Mouse (Mus musculus) lung, embryonic 16.5 days (tissue): ENCODE measurements around the gene Fastk. TPM values are rescaled to one million over a fixed set of nuclear protein-coding genes. Genes with fewer than 3 reads are reported as not detected.

Experiments used
- ATAC-seq: fragments of 200-750 bp; cut with Nextera tagmentation; 2 replicates; pipeline ENCODE4 v1.8.0; 2017; ENCODE audit warnings: low read depth, mild to moderate bottlenecking, moderate library complexity
- H3K27ac ChIP-seq: fragments of 300-500 bp; sonication (generic); 2 replicates; pipeline ENCODE4 v1.5.1; 2014; ENCODE audit warnings: mild to moderate bottlenecking, control low read depth, low read length
- H3K27me3 ChIP-seq: fragments of 300-500 bp; sonication (generic); 2 replicates; pipeline ENCODE4 v1.6.1; 2014; ENCODE audit warnings: low read depth, low read length, mixed read lengths; ENCODE audit not compliant: control insufficient read depth, insufficient read depth
- H3K36me3 ChIP-seq: fragments of 300-500 bp; sonication (generic); 2 replicates; pipeline ENCODE4 v1.6.1; 2014; ENCODE audit warnings: low read length; ENCODE audit not compliant: control insufficient read depth, insufficient read depth
- H3K4me1 ChIP-seq: fragments of 300-500 bp; sonication (generic); replicated peaks from 2 replicates; pipeline ENCODE4 v1.6.1; 2014; ENCODE audit warnings: low read length, mixed read lengths; ENCODE audit not compliant: control insufficient read depth, insufficient read depth
- H3K4me2 ChIP-seq: fragments of 300-500 bp; sonication (generic); 2 replicates; pipeline ENCODE4 v1.6.1; 2014; ENCODE audit warnings: low read depth, low read length, control low read depth
- H3K4me3 ChIP-seq: fragments of 300-500 bp; sonication (generic); 2 replicates; pipeline ENCODE4 v1.5.1; 2014; ENCODE audit warnings: mild to moderate bottlenecking, low read length, control low read depth
- H3K9ac ChIP-seq: fragments of 300-500 bp; sonication (generic); 2 replicates; pipeline ENCODE4 v1.6.1; 2014; ENCODE audit warnings: low read length, control low read depth
- H3K9me3 ChIP-seq: fragments of 300-500 bp; sonication (generic); 2 replicates; pipeline ENCODE4 v1.6.1; 2016; ENCODE audit warnings: low read length; ENCODE audit not compliant: control insufficient read depth
- WGBS: fragments of 180-500 bp; shearing (Covaris S2); extraction: QIAGEN DNeasy Blood & Tissue Kit; methylation state at CpG from one replicate; pipeline ENCODE4 v1.1.7; 2014; 5-methylcytosine and 5-hydroxymethylcytosine counted together
- polyA plus RNA-seq: library from polyadenylated mRNA; unstranded; fragments of >200 nt; fragmentation: Nextera tagmentation; extraction: Ambion mirVana; gene quantifications from 2 replicates; pipeline ENCODE4 v1.2.1, GENCODE M21; 2015

Fastk gene
- polyA plus RNA-seq, 1 experiment from 2014 or later: 96.6 TPM

DNA sequence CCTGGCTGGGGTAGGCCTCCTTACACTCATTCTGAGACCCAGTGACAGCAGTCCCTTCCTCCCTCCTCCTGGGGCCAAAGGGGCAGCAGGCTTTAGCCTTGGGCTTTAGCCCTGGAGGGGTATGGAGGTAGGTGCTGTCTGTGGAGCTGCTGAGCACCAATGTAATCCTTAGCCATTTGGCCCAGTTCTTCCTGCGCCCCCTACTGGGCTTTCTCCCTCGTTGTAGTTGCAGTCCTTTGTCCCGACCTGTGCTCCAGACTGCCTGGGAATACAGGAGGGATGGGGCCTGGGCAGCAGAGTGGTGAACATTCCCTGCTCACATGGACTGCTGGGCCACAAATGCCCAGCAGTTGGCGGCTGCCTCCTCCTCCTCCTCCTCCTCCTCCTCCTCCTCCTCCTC is 36.6 kb upstream of the Fastk start:
- Histone ChIP-seq H3K36me3 (peaks cover 49% of the 10 kb centered on the region), H3K9ac (no peak overlapping the region), H3K27ac (no peak overlapping the region), H3K4me3 (no peak overlapping the region), H3K9me3 (no peaks in the 10 kb centered on the region), H3K27me3 (no peaks in the 10 kb centered on the region), H3K4me1 (peaks cover 5% of the 10 kb centered on the region), H3K4me2 (no peak overlapping the region)
- peak; percentile 39; the same call in 1 of the 2 replicates for ATAC-seq
- whole genome bisulfite sequencing: 10% methylated on average over 3 of the region's 4 CpGs

- peaks cover 37% of the 10 kb centered on the region for H3K36me3 ChIP-seq
- no peaks in the 10 kb centered on the region for H3K27me3 ChIP-seq
- no peak overlapping the region for H3K4me2 ChIP-seq
- no peaks in the 10 kb centered on the region for H3K9me3 ChIP-seq
- H3K4me3 ChIP-seq: no peak overlapping the region
- no peak overlapping the region for H3K9ac ChIP-seq
- H3K27ac ChIP-seq: no peak overlapping the region
- WGBS: 85% methylated on average over 9 of the region's 9 CpGs
- ATAC-seq: no peak
- H3K4me1 ChIP-seq: peaks cover 21% of the 10 kb centered on the region
Observed at GRCm38 (mm10) chr5:24477909-24478308, 32.8 kb upstream of the Fastk start.

DNA sequence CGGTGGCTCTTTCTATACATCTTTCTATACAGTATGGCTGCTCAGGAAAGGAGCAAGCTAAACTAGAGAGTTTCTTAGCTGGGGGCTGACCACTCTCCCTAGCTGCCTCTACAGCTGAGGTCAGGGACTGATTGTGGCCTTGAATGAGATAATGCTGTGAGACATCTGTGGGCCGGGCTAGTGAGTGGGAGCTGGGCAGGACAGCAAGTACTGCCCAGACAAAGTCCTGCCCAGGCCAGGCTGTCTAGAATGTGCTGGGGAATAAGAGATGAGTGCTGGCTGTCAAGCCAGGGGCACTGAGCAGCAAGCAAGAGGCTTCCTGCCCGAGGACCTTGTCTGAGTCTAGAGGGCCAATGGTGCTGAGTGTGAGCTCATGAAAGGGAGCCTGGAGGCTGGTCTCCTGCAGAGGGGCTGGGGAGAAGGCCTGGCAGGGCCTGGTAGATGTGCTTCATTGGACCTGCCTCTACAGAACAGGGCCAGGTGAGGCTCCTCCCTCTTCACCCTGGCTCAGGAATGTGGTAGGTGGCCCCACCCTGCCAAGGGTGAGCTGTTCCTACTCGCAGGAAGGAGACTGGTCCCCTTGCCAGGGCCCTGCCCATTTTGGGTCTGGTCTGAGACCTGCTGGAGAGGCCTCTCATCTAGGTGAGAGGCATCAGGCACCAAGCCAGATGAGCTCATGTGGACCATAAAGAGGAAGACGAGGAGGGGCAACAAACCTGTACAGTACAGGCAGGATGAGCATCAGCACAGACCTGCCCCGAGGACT is 30.6 kb upstream of the Fastk start:
- Histone ChIP-seq H3K4me3 (peak overlapping the region; percentile 65), H3K9ac (peak overlapping the region; percentile 80), H3K27ac (peak overlapping the region; percentile 95), H3K4me2 (peak overlapping the region; percentile 77), H3K4me1 (peaks cover 22% of the 10 kb centered on the region), H3K36me3 (peaks cover 26% of the 10 kb centered on the region), H3K27me3 (no peaks in the 10 kb centered on the region), H3K9me3 (no peaks in the 10 kb centered on the region)
- WGBS: 58% methylated on average over 6 of the region's 6 CpGs
- ATAC-seq: peak; percentile 83

DNA sequence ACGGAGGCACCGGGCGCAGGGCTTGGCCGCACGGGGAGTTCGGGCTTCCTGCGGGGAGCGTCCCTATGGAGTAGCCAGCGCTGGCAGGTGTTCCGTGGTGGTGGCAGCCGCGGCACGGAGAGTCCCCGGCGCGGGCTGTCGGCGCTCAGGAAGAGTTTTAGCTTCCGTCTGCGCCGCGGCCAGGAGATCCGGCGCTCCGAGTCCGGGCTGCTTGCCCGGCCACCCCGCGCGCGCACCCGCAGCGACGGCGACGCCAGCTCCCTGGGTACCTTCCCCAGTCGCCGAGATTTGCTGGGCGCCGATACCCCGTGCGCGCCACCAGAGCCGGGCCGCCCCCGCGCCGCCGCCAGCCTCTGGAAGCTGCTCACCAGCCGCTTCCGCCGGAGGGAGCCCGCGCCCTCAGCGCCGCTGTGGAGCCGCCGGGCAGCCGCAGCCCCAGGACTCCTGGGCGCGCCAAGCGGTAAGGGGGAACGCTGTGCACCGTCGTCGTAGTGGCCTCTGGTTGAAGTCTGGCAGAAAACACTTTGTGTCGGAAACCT is 29.7 kb upstream of the Fastk start:
- H3K27ac ChIP-seq: peak overlapping the region; percentile 95
- peaks cover 18% of the 10 kb centered on the region for H3K36me3 ChIP-seq
- peaks cover 22% of the 10 kb centered on the region for H3K4me1 ChIP-seq
- peak; percentile 0; the same call in 1 of the 2 replicates for ATAC-seq
- no peaks in the 10 kb centered on the region for H3K9me3 ChIP-seq
- H3K4me2 ChIP-seq: peak overlapping the region; percentile 77
- 5% methylated on average over 55 of the region's 67 CpGs for WGBS
- H3K4me3 ChIP-seq: peak overlapping the region; percentile 65
- H3K9ac ChIP-seq: peak overlapping the region; percentile 80
- H3K27me3 ChIP-seq: no peaks in the 10 kb centered on the region

DNA sequence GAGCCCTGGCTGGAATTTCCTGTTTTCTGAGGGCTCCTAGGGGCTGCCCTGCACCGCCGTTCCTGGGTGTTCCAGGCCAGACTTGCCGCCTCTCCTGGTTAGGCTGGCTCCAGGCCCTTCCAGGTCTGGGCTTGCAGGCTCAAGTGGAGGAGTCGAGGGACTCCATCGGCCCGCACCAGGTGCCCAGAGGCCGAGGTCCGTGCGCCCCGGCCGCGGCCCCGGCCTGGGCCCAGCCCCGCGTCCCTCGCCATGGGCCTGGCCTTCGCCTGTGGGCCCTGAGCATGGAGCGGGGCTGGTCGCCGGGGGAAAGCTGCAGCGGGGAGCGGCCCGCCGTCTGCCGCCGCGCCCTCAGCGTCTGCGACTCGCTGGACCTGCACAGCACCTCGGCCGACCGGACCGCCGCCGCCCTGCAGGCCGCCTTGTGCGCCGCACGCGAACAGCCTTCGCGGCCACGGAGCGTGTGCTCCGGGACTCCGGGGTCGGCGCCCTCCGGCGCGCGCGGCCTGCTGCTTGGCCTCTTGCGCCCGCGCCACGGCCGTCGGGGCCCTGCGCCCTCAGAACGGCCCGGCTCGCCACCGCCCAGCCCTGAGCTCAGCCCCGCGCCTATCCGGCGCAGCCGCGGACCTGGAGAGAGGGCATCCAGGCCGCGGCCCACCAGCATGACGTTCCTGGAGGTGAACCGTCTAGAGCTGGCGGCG is 29.1 kb upstream of the Fastk start:
- Histone ChIP-seq H3K36me3 (peaks cover 13% of the 10 kb centered on the region), H3K4me1 (peaks cover 22% of the 10 kb centered on the region), H3K27ac (peak overlapping the region; percentile 95), H3K4me3 (peak overlapping the region; percentile 65), H3K4me2 (peak overlapping the region; percentile 77), H3K9ac (peak overlapping the region; percentile 80), H3K27me3 (no peaks in the 10 kb centered on the region), H3K9me3 (no peaks in the 10 kb centered on the region)
- peak; percentile 68 for ATAC-seq
- WGBS: 3% methylated on average over 49 of the region's 77 CpGs

- Histone ChIP-seq H3K27ac (peak overlapping the region; percentile 95), H3K9me3 (no peaks in the 10 kb centered on the region), H3K4me1 (peaks cover 22% of the 10 kb centered on the region), H3K36me3 (peaks cover 8% of the 10 kb centered on the region), H3K4me3 (no peak overlapping the region; the same call in none of the 2 replicates), H3K9ac (peak overlapping the region; percentile 50), H3K27me3 (no peaks in the 10 kb centered on the region), H3K4me2 (peak overlapping the region; percentile 77)
- 30% methylated on average over 7 of the region's 7 CpGs for WGBS
- peak; percentile 32 for ATAC-seq
Observed at GRCm38 (mm10) chr5:24472884-24473619, 28.0 kb upstream of the Fastk start.

- Histone ChIP-seq H3K27ac (no peak overlapping the region), H3K4me2 (no peak overlapping the region), H3K9me3 (no peaks in the 10 kb centered on the region), H3K4me3 (no peak overlapping the region), H3K27me3 (no peaks in the 10 kb centered on the region), H3K36me3 (no peaks in the 10 kb centered on the region), H3K9ac (no peak overlapping the region), H3K4me1 (peaks cover 22% of the 10 kb centered on the region)
- ATAC-seq: 0 out of 2 replicates have a peak, but pooled peaks have one; percentile 21
- 10% methylated on average over 5 of the region's 5 CpGs for WGBS
Observed at GRCm38 (mm10) chr5:24470600-24470999, 25.5 kb upstream of the Fastk start.

DNA sequence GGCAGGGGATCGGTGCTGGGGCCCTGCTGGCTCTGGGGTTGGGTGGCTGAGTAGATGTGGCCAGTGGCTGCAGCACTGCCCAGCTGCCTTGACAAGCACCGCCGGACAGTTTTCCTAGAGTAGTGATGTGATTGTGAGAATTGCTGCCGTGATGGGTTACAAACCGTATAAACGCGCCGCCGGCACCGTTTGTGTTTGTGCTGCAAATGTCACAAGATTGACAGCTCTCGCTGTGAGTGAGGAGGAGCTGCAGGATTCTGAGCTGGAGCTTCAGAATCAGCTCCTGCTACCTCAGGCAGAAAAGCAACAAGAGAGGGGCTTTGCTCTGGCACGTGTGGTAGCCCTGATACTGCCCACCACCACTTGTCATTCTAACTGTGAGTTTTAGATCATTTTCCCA is 21.7 kb upstream of the Fastk start:
- Histone ChIP-seq H3K9ac (peak overlapping the region; percentile 26; the same call in 1 of the 2 replicates), H3K27ac (no peak overlapping the region), H3K9me3 (no peaks in the 10 kb centered on the region), H3K27me3 (no peaks in the 10 kb centered on the region), H3K4me1 (no peaks in the 10 kb centered on the region), H3K36me3 (no peaks in the 10 kb centered on the region), H3K4me2 (no peak overlapping the region), H3K4me3 (no peak overlapping the region)
- no peak for ATAC-seq
- WGBS: 52% methylated on average over 12 of the region's 12 CpGs
